Mouse (Mus musculus) layer of hippocampus, postnatal 14 days (tissue): Measurements from ENCODE around the gene Thsd4. TPM values are rescaled to one million over a fixed set of nuclear protein-coding genes. Genes with fewer than 3 reads are reported as not detected.

Source experiments
- DNase-seq, 2 experiments: peaks; one replicate each; pipeline ENCODE4 v3.0.0; 2021 to 2022; ENCODE audit warnings: low spot score in 2 of 2, mixed read lengths in 1 of 2
- long read RNA-seq, 2 experiments: library from polyadenylated mRNA; stranded (forward); transcript quantifications; one replicate each; pipeline ENCODE4 v2.0.0; 2021
- total RNA-seq, 2 experiments: library from RNA; stranded (reverse); gene quantifications; 2 replicates each; pipeline ENCODE4 v1.2.3; 2021

Gene Thsd4
- 10 to 100 TPM; 36.4 to 37.8 TPM for total RNA-seq
- long read RNA-seq, experiment 1, partial matches to known transcripts: 5 of 5 reads
- long read RNA-seq, experiment 1, other reads (novel, unspliced or antisense): 0 of 5 reads
- long read RNA-seq, experiment 2, full-length matches to known transcripts: 5 of 14 reads
- long read RNA-seq, experiment 2, partial matches to known transcripts: 1 of 14 reads
- long read RNA-seq, experiment 2, other reads (novel, unspliced or antisense): 8 of 14 reads

GRCm38 (mm10) chr9:60521806-60522264 is at the start of gene Thsd4:
Thsd4 (minus strand) TSS chr9:60522046.
- peak in 1 of 2 experiments; percentile 18 for DNase-seq

- DNase-seq: no peak
Measured at GRCm38 (mm10) chr9:60571041-60571440, 49.2 kb upstream of the Thsd4 start.

- no peak for DNase-seq
Measured at GRCm38 (mm10) chr9:60569366-60569765, 47.5 kb upstream of the Thsd4 start.

- no peak for DNase-seq
Measured at GRCm38 (mm10) chr9:60563809-60564208, 42.0 kb upstream of the Thsd4 start.

- no peak for DNase-seq
Measured at GRCm38 (mm10) chr9:60562443-60563371, 40.9 kb upstream of the Thsd4 start.

GRCm38 (mm10) chr9:60561641-60562289 is 39.9 kb upstream of the Thsd4 start:
- DNase-seq: peak in 1 of 2 experiments; percentile 23

GRCm38 (mm10) chr9:60558507-60558906 is 36.7 kb upstream of the Thsd4 start:
- peak in 1 of 2 experiments; percentile 9 for DNase-seq

GRCm38 (mm10) chr9:60551238-60551637 is 29.4 kb upstream of the Thsd4 start:
- DNase-seq: no peak

- peak in 1 of 2 experiments; percentile 40 for DNase-seq
Measured at GRCm38 (mm10) chr9:60548182-60548581, 26.3 kb upstream of the Thsd4 start.

- no peak for DNase-seq
Measured at GRCm38 (mm10) chr9:60546169-60546568, 24.3 kb upstream of the Thsd4 start.

- DNase-seq: no peak
Measured at GRCm38 (mm10) chr9:60545361-60546096, 23.7 kb upstream of the Thsd4 start.

- no peak for DNase-seq
Measured at GRCm38 (mm10) chr9:60543422-60544015, 21.7 kb upstream of the Thsd4 start.

GRCm38 (mm10) chr9:60530310-60530709 is 8.5 kb upstream of the Thsd4 start:
- DNase-seq: no peak

GRCm38 (mm10) chr9:60529348-60530243 is 7.8 kb upstream of the Thsd4 start:
- DNase-seq: no peak

GRCm38 (mm10) chr9:60528269-60528668 is 6.4 kb upstream of the Thsd4 start:
- no peak for DNase-seq

GRCm38 (mm10) chr9:60527836-60528235 is 6.0 kb upstream of the Thsd4 start:
- no peak for DNase-seq

- no peak for DNase-seq
Measured at GRCm38 (mm10) chr9:60527051-60527450, 5.2 kb upstream of the Thsd4 start.

- no peak for DNase-seq
Measured at GRCm38 (mm10) chr9:60526195-60526594, 4.3 kb upstream of the Thsd4 start.

GRCm38 (mm10) chr9:60521143-60521542 is 703 bp downstream of the Thsd4 start:
- DNase-seq: no peak
